Mouse (Mus musculus) c-Kit-positive CD71-positive TER-119-positive erythroid progenitor cells, embryonic 14.5 days (primary cell): ENCODE results near the gene Hint3.
A peak's percentile ranks its signal among the peaks of the same experiment; 100 is the strongest.

Source experiments
- DNase-seq: peaks from one replicate; pipeline ENCODE4 v3.0.0-alpha.2; 2013; ENCODE audit warnings: low spot score

The Hint3 gene

DNA sequence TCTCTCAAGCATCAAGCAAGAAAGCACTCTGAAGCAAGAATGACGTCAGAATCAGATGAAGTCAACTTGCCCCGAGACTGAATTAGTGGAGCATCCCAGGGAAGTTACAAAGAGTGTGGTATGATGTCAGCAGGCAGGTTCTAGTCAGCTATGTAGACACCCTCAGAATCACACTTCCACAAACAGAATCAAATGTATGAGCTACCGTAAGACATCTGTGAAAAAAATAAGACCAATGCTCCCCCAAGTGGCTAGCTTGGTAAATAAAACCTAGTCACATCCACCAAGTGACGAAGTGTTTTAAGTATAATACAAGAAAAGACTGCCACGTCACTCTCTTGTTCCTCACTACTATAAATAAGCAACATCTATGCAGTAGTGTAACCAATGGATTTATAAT is 42.4 kb downstream of the Hint3 start:
- DNase-seq: no peak

DNA sequence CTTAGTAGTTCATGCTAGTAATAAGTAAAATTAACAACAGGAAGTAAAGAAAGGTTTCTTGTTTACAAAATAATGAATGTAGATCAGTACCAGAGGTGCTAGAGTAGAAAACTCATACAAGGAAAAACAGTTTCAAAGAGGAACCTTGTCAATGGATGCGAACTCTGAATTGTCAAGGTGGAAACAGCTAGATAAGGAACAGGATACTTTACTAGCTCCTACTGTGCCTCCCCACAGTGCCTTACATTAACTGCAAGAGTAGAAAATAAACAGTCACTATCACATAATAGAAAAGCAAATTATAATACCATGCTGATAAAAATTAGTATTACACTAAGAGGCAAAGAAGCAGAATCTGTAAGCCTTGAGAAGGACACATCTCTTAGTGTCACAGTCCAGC is 43.7 kb downstream of the Hint3 start:
- peak; percentile 40 for DNase-seq

DNA sequence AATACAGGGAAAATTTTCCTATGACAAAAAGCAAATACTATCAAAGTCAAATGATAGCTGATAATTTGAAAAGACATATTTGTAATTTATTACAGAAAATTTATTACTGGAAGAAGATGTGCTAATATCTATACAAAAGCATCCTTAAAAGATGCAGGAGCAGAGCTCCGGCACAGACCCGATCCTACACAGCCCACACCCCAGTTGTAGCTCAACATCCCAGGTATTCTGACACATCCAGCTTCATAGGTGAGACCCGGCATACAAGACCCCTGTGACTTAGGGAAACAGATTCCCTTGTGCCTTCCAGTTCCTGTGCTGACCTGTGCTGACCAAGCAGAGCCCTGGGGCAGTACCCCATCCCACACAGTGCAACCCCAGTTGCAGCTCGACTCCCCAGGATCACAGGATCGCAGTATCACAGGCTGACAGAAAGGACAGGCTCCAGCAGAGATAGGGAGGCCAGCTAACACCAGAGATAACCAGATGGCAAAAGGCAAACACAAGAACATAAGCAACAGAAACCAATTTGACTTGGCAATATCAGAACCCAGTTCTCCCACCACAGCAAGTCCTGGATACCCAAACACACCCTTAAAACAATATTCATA is 51.7 kb downstream of the Hint3 start:
- DNase-seq: peak; percentile 50

DNA sequence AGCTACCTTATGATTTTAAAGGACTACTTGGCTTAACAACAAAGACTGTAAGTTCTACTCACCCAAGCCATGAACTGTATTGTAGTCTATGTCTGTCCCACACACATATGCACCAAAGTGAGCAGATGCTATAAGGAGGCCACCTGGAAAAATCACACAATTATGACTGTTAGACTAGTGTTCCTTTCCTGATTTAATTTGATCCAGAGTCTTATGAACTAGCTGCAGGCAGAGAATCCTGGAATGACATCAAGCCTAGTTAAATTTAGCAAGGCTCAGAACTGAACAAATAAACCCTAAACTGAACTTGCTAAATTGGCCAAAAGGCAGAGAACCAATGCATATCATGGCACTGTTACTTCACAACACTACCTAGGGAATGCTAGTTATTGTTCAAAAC is 63.1 kb downstream of the Hint3 start:
- no peak for DNase-seq

DNA sequence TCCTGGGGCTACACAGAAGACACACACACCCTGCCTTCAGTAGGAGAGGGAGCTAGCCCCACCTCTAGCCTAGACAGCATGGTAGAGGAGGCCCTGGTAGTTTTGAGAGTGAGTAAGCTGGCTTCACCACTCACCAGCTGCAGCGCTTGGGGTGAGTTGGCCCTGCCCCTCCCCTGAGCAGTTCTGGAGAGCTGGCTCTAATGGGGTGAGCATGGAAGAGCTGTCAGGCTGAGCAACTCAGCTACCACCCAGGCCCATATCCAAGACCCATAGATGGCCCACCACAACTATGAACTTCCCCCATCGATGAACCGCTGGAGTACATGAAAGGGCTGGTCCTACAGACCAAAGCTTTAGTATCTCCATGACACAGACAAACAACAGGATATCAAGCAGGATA is 64.8 kb downstream of the Hint3 start:
- DNase-seq: no peak
